Mouse (Mus musculus) thymus, postnatal 0 days (tissue): ENCODE results near the gene Lrig1. TPM values are rescaled to one million over a fixed set of nuclear protein-coding genes. Genes with fewer than 3 reads are reported as not detected.
"Not testable (repeated sequence)": the region's sequence is repeated elsewhere in the genome, so short reads cannot be mapped to it uniquely, and the experiment has no call there.

Experiments
- DNase-seq: peaks from one replicate; pipeline ENCODE4 v3.0.0-alpha.2; 2015; ENCODE audit warnings: low spot score
- microRNA-seq: library from miRNA; unstranded; fragments of <30 nt; microRNA quantifications from one replicate; pipeline ENCODE4, GENCODE M21; 2016; ENCODE audit warnings: borderline number of aligned reads
- polyA plus RNA-seq: library from polyadenylated mRNA; unstranded; fragments of >200 nt; fragmentation: Nextera tagmentation; extraction: Ambion mirVana; gene quantifications from 2 replicates; pipeline ENCODE4 v1.2.1, GENCODE M21; 2015

Lrig1 gene
- polyA plus RNA-seq, 1 experiment from 2014 or later, result 6.8 TPM

DNA sequence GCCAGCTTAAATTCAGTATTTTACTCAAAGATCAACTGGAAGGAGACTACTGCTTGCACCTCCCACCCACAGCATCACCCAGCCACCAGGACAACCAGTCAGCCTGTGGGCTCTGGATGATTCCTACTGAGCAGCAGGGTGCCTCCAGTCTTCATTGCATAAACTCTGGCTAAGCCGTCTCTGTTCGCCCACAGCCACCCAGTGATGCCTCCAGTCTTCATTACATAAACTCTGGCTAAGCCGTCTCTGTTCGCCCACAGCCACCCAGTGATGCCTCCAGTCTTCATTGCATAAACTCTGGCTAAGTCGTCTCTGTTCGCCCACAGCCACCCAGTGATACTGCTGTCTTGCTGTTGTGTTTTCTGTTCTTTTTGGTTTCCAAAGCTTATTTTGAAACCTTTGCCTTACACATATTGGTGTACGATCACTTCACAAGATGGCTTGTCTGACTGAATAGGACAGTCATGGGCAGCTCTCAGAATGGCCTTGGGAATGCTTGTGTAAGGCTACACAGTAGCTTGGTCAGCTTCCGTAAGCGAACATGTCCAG lies 115.7 kb downstream of the Lrig1 start:
- no peak for DNase-seq

DNA sequence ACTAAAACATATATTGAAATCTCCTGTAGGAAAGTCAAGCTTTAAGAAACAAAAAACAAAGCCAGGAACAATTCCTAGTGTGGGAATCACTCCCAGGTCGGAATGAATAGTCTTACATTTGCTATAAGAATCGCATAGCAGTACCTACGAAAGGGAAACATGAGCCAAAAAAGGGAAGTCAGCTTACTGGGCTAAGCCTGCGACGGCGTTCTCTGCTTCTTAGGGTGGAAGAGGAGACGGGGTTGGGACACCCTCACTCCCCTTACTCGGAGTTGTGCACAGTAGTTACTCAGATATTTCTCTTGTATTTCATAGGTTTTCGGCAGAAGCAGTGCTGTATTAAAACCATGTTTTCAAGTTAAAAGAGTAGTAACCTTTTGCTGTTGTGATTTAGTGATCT lies 117.9 kb downstream of the Lrig1 start:
- DNase-seq, result no peak

DNA sequence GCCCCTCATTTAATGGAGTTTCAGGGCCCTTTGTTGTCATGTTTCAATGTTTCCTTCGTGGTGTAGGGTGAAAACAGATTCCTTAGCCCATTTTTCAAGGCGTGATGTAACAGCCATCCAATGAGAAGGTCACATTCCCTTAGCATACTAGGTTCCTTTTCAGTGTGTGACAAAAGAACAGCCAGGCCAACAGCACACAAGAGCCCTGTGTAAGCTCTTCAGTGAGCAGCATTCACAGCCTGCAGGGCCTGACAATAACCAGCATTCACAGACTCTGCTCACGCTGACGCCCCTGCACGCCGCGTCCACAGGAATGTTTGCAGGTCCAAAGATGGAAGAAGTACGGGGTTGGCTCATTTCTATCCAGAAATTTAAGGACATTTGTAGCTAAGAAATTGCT lies 122.0 kb downstream of the Lrig1 start:
- no peak for DNase-seq

DNA sequence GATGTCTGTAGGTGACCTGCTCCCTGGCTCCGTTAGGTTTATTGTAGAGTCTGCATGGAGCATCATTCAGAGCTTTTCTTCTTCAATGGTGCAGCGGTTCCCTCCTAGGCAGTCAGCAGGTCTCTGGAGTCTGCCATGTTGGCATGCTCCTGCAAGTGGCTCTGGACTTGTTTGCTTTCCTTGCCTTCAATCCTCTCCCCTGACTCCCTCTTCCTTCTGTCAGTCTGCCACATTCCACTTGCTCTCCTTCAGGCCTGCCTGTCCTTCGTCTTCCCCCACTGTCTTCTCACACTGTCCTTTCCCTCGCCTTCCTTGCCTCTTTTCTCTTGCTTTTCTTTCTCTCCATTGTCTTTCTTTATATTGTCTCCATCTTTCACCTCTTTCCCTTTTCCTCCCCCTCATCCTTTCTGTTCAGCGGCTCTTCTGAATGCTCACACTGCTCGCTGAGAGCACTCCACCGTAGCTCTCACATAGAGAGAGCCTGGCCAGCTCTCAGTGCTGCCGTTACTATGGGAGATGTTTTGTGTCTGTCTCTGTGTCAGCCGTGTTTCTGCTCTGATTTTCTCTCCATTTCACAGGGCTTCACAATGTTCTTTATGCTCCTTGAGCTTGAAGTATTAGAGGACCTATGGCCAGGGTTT lies 124.3 kb downstream of the Lrig1 start:
- no peak for DNase-seq

DNA sequence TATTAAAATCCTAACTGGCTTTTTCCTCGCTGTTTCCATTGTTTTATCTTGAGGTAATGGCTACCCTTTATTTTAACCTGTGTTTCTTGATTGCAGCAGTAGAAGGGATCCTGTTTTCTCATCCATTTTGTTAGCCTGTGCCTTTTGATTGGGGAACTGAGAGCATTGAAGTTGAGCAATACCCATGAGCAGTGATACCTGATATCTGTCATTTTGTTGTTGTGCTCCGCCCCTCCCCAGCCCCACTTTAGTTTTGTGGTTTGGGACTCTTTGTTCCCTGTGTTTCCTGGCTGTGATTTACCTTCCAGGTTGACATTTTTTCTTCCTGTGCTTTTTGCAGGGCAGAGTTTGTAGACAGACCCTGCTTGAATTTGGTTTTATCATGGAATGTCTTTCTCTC lies 131.9 kb downstream of the Lrig1 start:
- DNase-seq, result no peak

DNA sequence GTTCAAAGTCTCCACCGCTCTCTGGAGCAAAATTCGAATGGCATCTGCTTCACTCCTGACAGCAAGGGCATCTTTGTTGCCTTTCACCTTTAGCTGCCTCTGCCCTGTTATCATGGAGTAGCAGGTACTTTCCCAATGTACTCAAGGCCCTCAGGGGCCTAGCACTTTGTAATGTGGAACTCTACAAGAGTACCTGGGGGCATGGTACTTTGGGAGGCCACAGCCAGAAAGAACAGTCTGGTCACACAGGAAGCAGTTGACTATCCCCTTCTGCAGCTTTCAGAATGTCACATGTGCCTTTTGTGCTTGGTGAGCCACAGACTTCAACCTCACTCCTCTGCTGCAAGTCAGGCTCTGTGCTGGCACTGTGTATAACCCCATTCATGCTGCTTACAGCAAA lies 134.2 kb downstream of the Lrig1 start:
- no peak for DNase-seq

DNA sequence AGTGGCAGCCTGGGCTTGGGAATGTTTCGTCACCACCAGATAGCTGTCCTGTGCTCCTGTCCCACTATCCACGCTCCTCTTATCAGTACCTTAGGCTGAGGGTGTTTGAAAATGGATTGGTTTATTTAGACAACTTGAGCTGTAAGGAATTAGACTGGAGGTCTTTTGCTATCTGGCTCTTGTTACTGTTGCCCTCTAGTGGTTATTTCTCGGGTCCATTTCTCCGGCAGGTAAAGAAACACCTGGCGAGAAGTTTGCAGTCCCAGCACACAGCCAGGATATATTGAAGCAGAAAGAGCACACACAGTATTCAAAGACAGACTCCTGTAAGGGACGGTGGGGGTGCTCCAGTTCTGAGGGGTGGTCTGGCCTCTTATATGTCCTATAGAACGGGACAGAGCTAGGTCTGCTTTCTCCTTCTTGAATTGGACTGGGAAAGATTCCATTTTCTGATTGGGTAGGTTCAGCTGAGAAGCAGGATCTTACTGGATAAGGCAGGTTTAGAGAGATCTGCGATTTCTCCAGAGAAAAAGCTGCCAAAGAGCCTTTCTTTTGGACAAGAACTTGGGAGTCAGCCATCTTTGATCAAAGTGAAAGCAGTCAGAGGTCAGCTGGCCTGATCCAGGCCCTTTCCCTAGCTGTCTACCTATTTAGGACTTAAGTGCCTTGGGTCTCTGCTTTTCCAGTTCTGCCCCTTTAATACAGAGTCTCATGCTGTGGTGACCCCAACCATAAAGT lies 136.6 kb downstream of the Lrig1 start:
- DNase-seq, result no peak

DNA sequence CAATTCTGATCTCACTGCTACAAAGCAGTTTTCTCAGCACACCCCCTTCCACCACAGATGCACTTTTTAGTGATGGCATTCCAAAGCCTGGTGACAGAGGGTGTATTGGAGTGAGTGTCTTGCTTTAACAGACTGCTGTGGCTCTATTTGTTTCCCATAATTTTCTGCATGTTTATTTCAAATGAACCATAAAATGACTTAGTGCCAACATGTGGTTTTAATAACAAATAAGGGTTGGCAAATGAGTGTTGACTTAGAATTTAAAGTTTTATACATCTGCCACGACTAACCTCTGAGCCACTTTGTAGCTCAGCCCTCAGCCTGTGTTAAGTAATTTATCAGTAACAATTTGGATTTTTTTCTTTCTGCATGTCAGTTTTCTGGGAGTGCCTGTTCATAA lies 138.6 kb downstream of the Lrig1 start:
- DNase-seq, result no peak

DNA sequence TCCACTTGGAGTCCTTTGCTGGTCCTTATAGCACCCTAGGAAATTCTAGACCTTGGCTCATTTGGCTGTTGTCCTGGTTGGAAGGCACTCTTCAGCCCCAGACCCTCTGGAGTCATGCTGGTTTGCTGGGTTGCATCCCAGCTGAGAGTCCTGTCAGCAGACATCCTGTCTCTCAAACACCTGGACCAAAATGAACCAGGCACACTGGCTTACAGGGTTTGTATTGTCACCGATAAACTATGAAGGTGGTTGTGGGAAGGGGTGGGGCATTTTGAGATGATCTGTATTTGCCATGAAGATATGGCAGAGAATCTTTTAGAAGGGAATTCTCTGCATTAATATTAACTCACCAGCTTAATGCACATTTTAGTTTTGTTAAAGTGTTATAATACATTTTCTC lies 139.1 kb downstream of the Lrig1 start:
- DNase-seq, result no peak

DNA sequence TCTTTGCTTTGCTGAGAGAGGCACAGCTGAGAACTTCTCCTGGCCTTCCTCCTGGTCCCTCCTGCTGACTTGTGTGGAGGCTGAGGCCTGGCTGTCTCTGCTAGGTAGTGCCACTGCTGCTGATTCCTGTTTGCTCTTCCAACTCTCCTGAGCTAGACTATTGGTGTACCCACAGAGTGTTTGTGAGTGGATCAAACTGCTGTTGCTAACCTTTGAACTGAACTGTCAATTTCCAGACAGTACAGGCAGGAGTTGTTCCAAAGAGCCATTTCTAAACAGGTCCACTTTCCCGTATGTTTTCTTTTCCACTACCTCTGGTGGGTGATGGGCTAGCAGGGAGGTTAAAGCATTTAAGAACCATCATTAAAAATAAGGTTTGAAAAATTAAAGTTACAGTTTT lies 141.4 kb downstream of the Lrig1 start:
- not testable (repeated sequence) for DNase-seq

Small RNA genes lying within 50 kb of the gene (microRNA-seq; reads per million reads assigned to microRNA genes)
- not detected for gene Mir7041

Other genes with a start within 250 kb of the Lrig1 start
- 8.0 and 9.3 TPM in 2 replicates for gene Slc25a26, start 199.8 kb downstream of the Lrig1 start, polyA plus RNA-seq